Mouse (Mus musculus) embryonic facial prominence, embryonic 12.5 days (tissue): Measurements from ENCODE around the gene Cd300ld2. TPM values are rescaled to one million over a fixed set of nuclear protein-coding genes. Genes with fewer than 3 reads are reported as not detected.

Experiments used
- ATAC-seq: fragments of 200-750 bp; cut with Nextera tagmentation; 2 replicates; pipeline ENCODE4 v1.8.0; 2017; ENCODE audit not compliant: insufficient number of reproducible peaks, insufficient read depth, low FRiP score, low TSS enrichment
- H3K27ac ChIP-seq: fragments of 300-500 bp; sonication (generic); 2 replicates; pipeline ENCODE4 v1.5.1; 2016; ENCODE audit warnings: mild to moderate bottlenecking
- H3K27me3 ChIP-seq: fragments of 300-500 bp; sonication (generic); 2 replicates; pipeline ENCODE4 v1.6.1; 2016; ENCODE audit warnings: mild to moderate bottlenecking, moderate library complexity
- H3K36me3 ChIP-seq: fragments of 300-500 bp; sonication (generic); 2 replicates; pipeline ENCODE4 v1.6.1; 2016; ENCODE audit warnings: mild to moderate bottlenecking
- H3K4me1 ChIP-seq: fragments of 300-500 bp; sonication (generic); 2 replicates; pipeline ENCODE4 v1.6.1; 2016
- H3K4me2 ChIP-seq: fragments of 300-500 bp; sonication (generic); replicated peaks from 2 replicates; pipeline ENCODE4 v1.6.1; 2016; ENCODE audit warnings: mild to moderate bottlenecking, moderate library complexity
- H3K4me3 ChIP-seq: fragments of 300-500 bp; sonication (generic); 2 replicates; pipeline ENCODE4 v1.5.1; 2016; ENCODE audit warnings: mild to moderate bottlenecking
- H3K9ac ChIP-seq: fragments of 300-500 bp; sonication (generic); 2 replicates; pipeline ENCODE4 v1.6.1; 2016; ENCODE audit warnings: mild to moderate bottlenecking, moderate library complexity
- H3K9me3 ChIP-seq: fragments of 300-500 bp; sonication (generic); 2 replicates; pipeline ENCODE4 v1.6.1; 2016; ENCODE audit warnings: mild to moderate bottlenecking, moderate library complexity
- WGBS: fragments of 180-500 bp; shearing (Covaris S2); methylation state at CpG from one replicate; pipeline ENCODE4 v1.1.7; 2016; 5-methylcytosine and 5-hydroxymethylcytosine counted together
- polyA plus RNA-seq: library from polyadenylated mRNA; unstranded; fragments of >200 nt; fragmentation: Nextera tagmentation; extraction: Ambion mirVana; gene quantifications from 2 replicates; pipeline ENCODE4 v1.2.1, GENCODE M21; 2016

Cd300ld2 gene
- polyA plus RNA-seq, 1 experiment from 2014 or later: not detected

DNA sequence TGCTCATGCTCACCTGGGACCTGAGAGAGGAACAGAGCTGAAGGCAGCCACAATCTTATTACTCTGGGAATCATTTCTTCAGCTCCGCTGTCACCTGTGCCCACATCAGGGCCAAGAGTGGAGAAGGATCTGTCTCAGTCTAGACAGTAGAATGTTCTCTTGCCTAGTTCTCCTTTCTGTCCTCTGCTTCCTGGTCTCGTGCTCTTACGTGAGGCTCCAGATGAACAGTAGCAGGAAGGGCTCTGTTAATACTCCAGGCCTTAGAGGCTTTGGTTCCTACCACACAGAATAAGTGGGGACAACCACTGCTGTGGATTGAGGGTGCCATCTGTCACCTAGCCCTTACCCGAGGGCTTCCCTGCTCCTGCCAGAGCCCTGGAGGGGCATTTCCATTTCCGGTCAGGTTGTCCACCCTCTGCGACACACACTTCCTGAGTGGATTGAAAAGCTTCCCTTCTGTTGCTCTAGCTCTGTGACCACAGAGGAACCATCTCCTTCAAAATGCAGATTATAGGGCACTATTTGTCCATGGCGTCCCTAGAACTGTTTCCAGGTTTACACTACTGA lies 14.4 kb downstream of the Cd300ld2 start, which contains the start of gene Cd300c2:
Gene Cd300c2 (minus strand): TSS at position 407 of the 567 bp plus-strand sequence.
- ATAC-seq: no peak
- peaks cover 3% of the 10 kb centered on the region; the same call in 1 of the 2 replicates for H3K27me3 ChIP-seq
- H3K4me2 ChIP-seq: no peak within 1 kb of the TSS
- WGBS: 83% methylated on average over 7 of the region's 7 CpGs
- no peaks in the 10 kb centered on the region for H3K4me1 ChIP-seq
- no peak within 1 kb of the TSS for H3K9ac ChIP-seq
- no peaks in the 10 kb centered on the region for H3K36me3 ChIP-seq
- no peak within 1 kb of the TSS for H3K27ac ChIP-seq
- no peaks in the 10 kb centered on the region for H3K9me3 ChIP-seq
- no peak within 1 kb of the TSS for H3K4me3 ChIP-seq

DNA sequence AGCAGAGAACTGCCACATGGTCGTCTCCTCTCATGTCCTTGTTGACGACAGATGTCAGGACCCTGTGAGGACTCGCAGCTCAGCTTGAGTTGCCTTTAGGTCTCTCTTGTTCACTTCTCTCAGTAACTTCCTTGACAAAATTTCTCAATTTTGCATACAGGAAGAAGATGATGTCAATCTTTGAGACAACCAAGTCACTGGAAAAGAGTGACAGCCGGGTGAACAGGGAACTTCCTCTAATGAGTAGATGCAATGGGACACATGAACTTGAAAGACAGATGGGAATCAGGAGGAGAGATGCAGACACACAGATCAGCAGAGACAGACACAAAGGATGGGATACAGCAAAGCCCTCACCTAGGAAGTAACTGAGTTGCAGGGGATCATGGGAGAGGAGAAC lies 26.2 kb downstream of the Cd300ld2 start, which contains the start of gene Cd300ld:
Gene Cd300ld (minus strand): TSS at position 130 of the 400 bp plus-strand sequence.
- Histone ChIP-seq H3K27ac (no peak within 1 kb of the TSS), H3K4me2 (no peak within 1 kb of the TSS), H3K27me3 (no peaks in the 10 kb centered on the region), H3K9me3 (no peaks in the 10 kb centered on the region), H3K9ac (no peak within 1 kb of the TSS), H3K4me1 (no peaks in the 10 kb centered on the region; the same call in 1 of the 2 replicates), H3K4me3 (no peak within 1 kb of the TSS), H3K36me3 (no peaks in the 10 kb centered on the region)
- 78% methylated on average over 4 of the region's 4 CpGs for WGBS
- ATAC-seq: no peak

DNA sequence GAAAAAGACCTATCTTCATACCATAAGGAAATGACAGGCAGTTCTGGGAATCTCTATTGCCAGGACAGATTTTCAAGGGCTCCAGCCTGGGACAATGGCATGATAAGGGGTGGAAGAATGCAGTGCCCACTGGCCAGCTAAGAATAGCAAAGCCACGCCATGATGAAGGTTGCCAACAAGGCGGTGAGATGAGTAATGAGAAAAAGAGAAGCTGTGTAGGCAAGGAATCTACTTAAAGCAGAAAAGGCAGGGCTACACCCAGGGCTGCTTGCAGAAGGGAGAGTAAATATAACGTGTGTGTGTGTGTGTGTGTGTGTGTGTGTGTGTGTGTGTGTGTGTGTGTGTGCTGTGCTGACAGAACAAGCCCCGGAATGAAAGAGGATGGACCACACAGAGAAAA lies 34.1 kb downstream of the Cd300ld2 start:
- no peak overlapping the region for H3K9ac ChIP-seq
- H3K27ac ChIP-seq: no peak overlapping the region
- H3K9me3 ChIP-seq: peaks cover 16% of the 10 kb centered on the region
- ATAC-seq: no peak
- no peak overlapping the region for H3K4me2 ChIP-seq
- H3K4me3 ChIP-seq: no peak overlapping the region
- no peaks in the 10 kb centered on the region for H3K27me3 ChIP-seq
- 71% methylated on average over 3 of the region's 4 CpGs for WGBS
- no peaks in the 10 kb centered on the region; the same call in 1 of the 2 replicates for H3K4me1 ChIP-seq
- no peaks in the 10 kb centered on the region for H3K36me3 ChIP-seq

DNA sequence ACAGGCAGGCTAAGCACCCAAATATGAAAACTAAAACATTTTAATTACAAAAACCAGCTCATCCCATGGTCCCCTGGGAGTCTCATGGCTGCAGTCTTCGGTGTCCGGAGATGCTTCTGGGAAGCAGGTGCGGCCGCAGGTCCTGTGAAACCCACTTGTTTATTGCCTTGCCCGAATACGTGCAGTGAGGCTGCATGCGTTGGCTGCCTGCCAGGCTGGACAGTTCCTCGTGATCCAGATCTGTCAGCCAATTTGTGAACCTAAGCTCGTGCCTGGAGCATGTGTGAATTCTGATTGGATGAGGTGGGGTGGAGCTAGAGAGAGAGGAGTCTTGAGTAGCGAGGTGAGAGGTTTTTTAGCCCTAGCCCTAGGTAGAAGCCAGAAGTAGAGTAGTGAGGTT lies 43.3 kb downstream of the Cd300ld2 start:
- WGBS: 87% methylated on average over 10 of the region's 10 CpGs
- Histone ChIP-seq H3K4me1 (no peaks in the 10 kb centered on the region), H3K9me3 (peaks cover 6% of the 10 kb centered on the region; the same call in 1 of the 2 replicates), H3K9ac (no peak overlapping the region), H3K27me3 (no peaks in the 10 kb centered on the region), H3K4me2 (no peak overlapping the region), H3K27ac (no peak overlapping the region), H3K36me3 (no peaks in the 10 kb centered on the region), H3K4me3 (no peak overlapping the region)
- no peak for ATAC-seq

DNA sequence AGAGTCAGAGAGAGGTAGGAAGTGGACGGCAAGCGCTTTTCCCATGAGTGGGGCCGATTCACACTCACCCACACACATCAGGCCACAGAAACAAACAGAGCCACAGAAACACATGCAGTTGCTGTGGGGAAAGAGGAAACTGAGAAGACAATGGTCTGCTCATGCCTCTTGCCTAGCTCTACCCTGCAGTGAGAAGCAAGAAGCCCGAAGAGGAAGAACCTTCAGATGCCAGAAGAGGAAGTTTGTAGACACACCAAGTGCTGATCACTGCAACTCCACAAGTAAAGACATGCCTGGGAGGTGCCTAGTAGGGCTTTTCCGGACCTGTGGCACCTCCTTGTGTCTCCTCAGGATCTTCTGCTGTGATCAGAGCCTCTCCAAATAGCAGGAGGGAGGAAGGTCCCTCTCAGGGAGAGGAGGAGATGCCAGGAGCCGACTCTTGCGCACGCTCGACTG lies 47.2 kb downstream of the Cd300ld2 start, which contains the start of gene Cd300c:
Gene Cd300c (minus strand): TSS at position 406 of the 456 bp plus-strand sequence.
- WGBS: 73% methylated on average over 9 of the region's 9 CpGs
- Histone ChIP-seq H3K27me3 (no peaks in the 10 kb centered on the region), H3K4me3 (no peak within 1 kb of the TSS), H3K4me1 (no peaks in the 10 kb centered on the region), H3K9me3 (peaks cover 6% of the 10 kb centered on the region; the same call in 1 of the 2 replicates), H3K36me3 (no peaks in the 10 kb centered on the region), H3K4me2 (no peak within 1 kb of the TSS), H3K9ac (no peak within 1 kb of the TSS), H3K27ac (no peak within 1 kb of the TSS)
- no peak for ATAC-seq

DNA sequence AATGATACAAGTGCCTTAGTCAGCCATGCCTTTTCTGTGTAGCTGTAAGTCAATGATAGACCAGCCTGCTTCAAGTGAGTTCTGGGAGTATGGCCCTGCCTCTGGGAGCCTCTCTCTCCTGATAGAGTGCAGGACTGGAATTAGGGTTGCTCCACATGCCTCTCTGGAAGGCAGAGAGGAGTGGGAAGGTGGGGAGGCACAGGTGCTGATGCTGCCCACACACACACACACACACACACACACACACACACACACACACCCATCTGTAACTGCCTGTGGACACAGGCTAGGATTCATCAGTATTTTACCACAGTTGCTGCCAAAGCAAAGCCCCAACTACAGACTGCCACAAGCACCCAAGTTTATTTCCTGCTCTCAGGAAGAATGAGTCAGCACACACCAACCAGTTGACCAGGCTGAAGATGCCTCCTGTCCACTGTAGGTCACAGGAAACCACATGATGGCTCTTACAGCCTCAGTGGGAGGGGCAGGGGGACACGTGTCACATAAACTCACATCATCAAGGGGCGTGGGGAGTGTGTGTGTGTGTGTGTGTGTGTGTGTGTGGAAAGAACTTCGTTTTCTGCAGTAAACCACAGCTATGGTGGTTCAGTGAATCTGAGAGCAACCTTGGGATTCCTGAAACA lies 50.7 kb downstream of the Cd300ld2 start:
- Histone ChIP-seq H3K9ac (no peak overlapping the region), H3K4me2 (no peak overlapping the region), H3K27ac (no peak overlapping the region), H3K4me1 (no peaks in the 10 kb centered on the region), H3K9me3 (no peaks in the 10 kb centered on the region), H3K27me3 (no peaks in the 10 kb centered on the region), H3K36me3 (no peaks in the 10 kb centered on the region), H3K4me3 (no peak overlapping the region)
- 60% methylated on average over 3 of the region's 3 CpGs for WGBS
- no peak for ATAC-seq

DNA sequence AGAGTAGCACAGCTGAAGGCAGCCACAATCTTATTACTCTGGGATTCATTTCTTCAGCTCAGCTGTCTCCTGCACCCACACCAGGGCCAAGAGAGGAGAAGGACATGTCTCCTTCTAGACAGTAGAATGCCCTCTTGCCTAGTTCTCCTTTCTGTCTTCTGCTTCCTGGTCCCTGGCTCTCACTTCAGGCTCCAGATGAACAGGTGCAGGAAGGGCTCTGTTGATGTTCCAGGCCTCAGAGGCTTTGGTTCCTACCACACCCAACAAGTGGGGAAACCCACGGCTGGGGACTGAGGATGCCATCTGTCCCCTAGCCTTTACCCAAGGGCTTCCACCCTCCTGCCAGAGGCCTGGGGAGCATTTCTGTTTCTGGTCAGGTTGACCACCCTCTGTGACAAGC lies 55.6 kb downstream of the Cd300ld2 start:
- no peaks in the 10 kb centered on the region for H3K36me3 ChIP-seq
- H3K27me3 ChIP-seq: no peaks in the 10 kb centered on the region
- no peak for ATAC-seq
- H3K27ac ChIP-seq: no peak overlapping the region
- no peak overlapping the region for H3K4me2 ChIP-seq
- no peaks in the 10 kb centered on the region for H3K4me1 ChIP-seq
- H3K9me3 ChIP-seq: no peaks in the 10 kb centered on the region
- WGBS: 76% methylated on average over 1 of the region's 1 CpGs
- H3K9ac ChIP-seq: no peak overlapping the region
- no peak overlapping the region for H3K4me3 ChIP-seq

Other genes starting within 250 kb of the Cd300ld2 start
- gene Btbd17, start 220.2 kb downstream of the Cd300ld2 start, polyA plus RNA-seq: 7.6 and 8.7 TPM in 2 replicates
- gene Gpr142, start 217.3 kb downstream of the Cd300ld2 start, polyA plus RNA-seq: not detected in 2 replicates
- 55.7 and 56.3 TPM in 2 replicates for gene Gprc5c, start 165.0 kb downstream of the Cd300ld2 start, polyA plus RNA-seq
- 0.87 and 1.5 TPM in 2 replicates for gene Cd300a, start 126.2 kb downstream of the Cd300ld2 start, polyA plus RNA-seq
- gene Cd300lb, start 81.8 kb downstream of the Cd300ld2 start, polyA plus RNA-seq: 0.36 TPM in 1 of 2 replicates, not detected in the other
- gene Cd300c, start 47.0 kb downstream of the Cd300ld2 start, polyA plus RNA-seq: not detected in 2 replicates
- gene Cd300ld, start 26.3 kb downstream of the Cd300ld2 start, polyA plus RNA-seq: not detected in 2 replicates
- gene Cd300c2, start 14.3 kb downstream of the Cd300ld2 start, polyA plus RNA-seq: 0.95 and 0.97 TPM in 2 replicates
- not detected in 2 replicates for gene Cd300ld4, start 10.8 kb upstream of the Cd300ld2 start, polyA plus RNA-seq
- not detected in 2 replicates for gene Cd300ld5, start 21.6 kb upstream of the Cd300ld2 start, polyA plus RNA-seq
- gene Cd300ld3, start 32.2 kb upstream of the Cd300ld2 start, polyA plus RNA-seq: not detected in 2 replicates
- gene Cd300e, start 46.0 kb upstream of the Cd300ld2 start, polyA plus RNA-seq: 0.10 TPM in 1 of 2 replicates, not detected in the other
- gene Rab37, start 75.2 kb upstream of the Cd300ld2 start, polyA plus RNA-seq: 1.9 and 2.1 TPM in 2 replicates
- 0.28 TPM in 1 of 2 replicates, not detected in the other for gene Cd300lf, start 117.8 kb upstream of the Cd300ld2 start, polyA plus RNA-seq
- gene Slc9a3r1, start 147.1 kb upstream of the Cd300ld2 start, polyA plus RNA-seq: 34.6 and 35.4 TPM in 2 replicates
- 10.1 and 13.4 TPM in 2 replicates for gene Tmem104, start 171.3 kb upstream of the Cd300ld2 start, polyA plus RNA-seq
- gene Nat9, start 171.7 kb upstream of the Cd300ld2 start, polyA plus RNA-seq: 21.8 and 23.7 TPM in 2 replicates